Mouse (Mus musculus) left cerebral cortex, adult 2 months (tissue): ENCODE measurements around the gene Vps45. TPM values are rescaled to one million over a fixed set of nuclear protein-coding genes. Genes with fewer than 3 reads are reported as not detected.

Experiments
- DNase-seq, 2 experiments: peaks; one replicate each; pipeline ENCODE4 v3.0.0; 2021 to 2022; ENCODE audit warnings: low spot score in 2 of 2, mixed read lengths in 1 of 2; ENCODE audit errors: extremely low spot score in 1 of 2
- H3K27ac ChIP-seq: fragments of 200-600 bp; 2 replicates; pipeline ENCODE4 v1.8.1; 2022
- H3K4me3 ChIP-seq: fragments of 200-600 bp; 2 replicates; pipeline ENCODE4 v1.8.1; 2022
- CTCF ChIP-seq: fragments of 200-600 bp; IDR thresholded peaks from 2 replicates; pipeline ENCODE4 v1.8.1; 2022; ENCODE audit warnings: antibody characterized with exemption, mild to moderate bottlenecking, moderate library complexity
- intact Hi-C: fragments of 180-260 bp; cut with DNase I; formaldehyde crosslinking; loops from one replicate; pipeline ENCODE4 v1.15.1; 2025
- long read RNA-seq, 2 experiments: library from polyadenylated mRNA; stranded (forward); transcript quantifications; one replicate each; pipeline ENCODE4 v2.0.0; 2021; ENCODE audit warnings: borderline mapping rate in 2 of 2
- total RNA-seq, 2 experiments: library from RNA; stranded (reverse); gene quantifications; 2 replicates each; pipeline ENCODE4 v1.2.3; 2021

Vps45 gene
- total RNA-seq: 10 to 100 TPM; 38.3 to 45.9 TPM
- long read RNA-seq, experiment 1, transcript Vps45-201 (15 exons, 2,637 nt): major isoform, 5 of 11 reads
- long read RNA-seq, experiment 1, partial matches to known transcripts: 2 of 11 reads
- long read RNA-seq, experiment 1, other reads (novel, unspliced or antisense): 2 of 11 reads
- long read RNA-seq, experiment 2, transcript Vps45-201 (15 exons, 2,637 nt): major isoform, 11 of 11 reads
- long read RNA-seq, experiment 2, partial matches to known transcripts: 0 of 11 reads
- long read RNA-seq, experiment 2, other reads (novel, unspliced or antisense): 0 of 11 reads

- Histone ChIP-seq H3K27ac (peak within 1 kb of the TSS; percentile 93), H3K4me3 (peak within 1 kb of the TSS; percentile 76)
- intact Hi-C loops: loop anchor here (5.0 kb wide), 1 partner anchor 204 kb away; the partner anchor contains the start of gene Hist2h4
- peak; percentile 72 to 73 for DNase-seq
- TF ChIP-seq CTCF: no peak
These were observed at the start of gene Vps45 for GRCm38 (mm10) chr3:96058231-96058896. TSS of gene Vps45 (minus strand) at chr3:96058466.

GRCm38 (mm10) chr3:96106151-96106550, 47.9 kb upstream of the Vps45 start:
- Histone ChIP-seq H3K27ac (no peak overlapping the region), H3K4me3 (no peak overlapping the region; the same call in 1 of the 2 replicates)
- DNase-seq: no peak
- intact Hi-C loops: no loop called here
- TF ChIP-seq CTCF: no peak

GRCm38 (mm10) chr3:96105232-96105747, 47.0 kb upstream of the Vps45 start:
- no peak for TF ChIP-seq CTCF
- DNase-seq: no peak
- Histone ChIP-seq H3K4me3 (peak overlapping the region; percentile 98), H3K27ac (no peak overlapping the region; the same call in 1 of the 2 replicates)
- intact Hi-C loops: no loop called here

GRCm38 (mm10) chr3:96104261-96105065, 46.2 kb upstream of the Vps45 start, which contains the start of gene Otud7b:
TSS of gene Otud7b (plus strand) at chr3:96104527.
- Histone ChIP-seq H3K27ac (peak within 1 kb of the TSS; percentile 97), H3K4me3 (peak within 1 kb of the TSS; percentile 98)
- intact Hi-C loops: no loop called here
- DNase-seq: peak; percentile 68 to 71
- TF ChIP-seq CTCF: no peak; the same call in 1 of the 2 replicates

- no peak for TF ChIP-seq CTCF
- peak overlapping the region; percentile 97 for H3K27ac ChIP-seq
- no peak for DNase-seq
- H3K4me3 ChIP-seq: peak overlapping the region; percentile 98
- intact Hi-C loops: no loop called here
These were observed 45.6 kb upstream of the Vps45 start for GRCm38 (mm10) chr3:96103901-96104260.

GRCm38 (mm10) chr3:96102100-96102872, 44.0 kb upstream of the Vps45 start:
- no peak for TF ChIP-seq CTCF
- DNase-seq: peak in 1 of 2 experiments; percentile 34
- intact Hi-C loops: no loop called here
- peak overlapping the region; percentile 97; the same call in 1 of the 2 replicates for H3K27ac ChIP-seq
- H3K4me3 ChIP-seq: no peak overlapping the region

GRCm38 (mm10) chr3:96098616-96099267, 40.5 kb upstream of the Vps45 start:
- intact Hi-C loops: no loop called here
- Histone ChIP-seq H3K27ac (no peak overlapping the region), H3K4me3 (no peak overlapping the region)
- no peak for DNase-seq
- no peak for TF ChIP-seq CTCF

- Histone ChIP-seq H3K4me3 (no peak overlapping the region), H3K27ac (no peak overlapping the region)
- intact Hi-C loops: no loop called here
- DNase-seq: no peak
- no peak for TF ChIP-seq CTCF
These were observed 39.9 kb upstream of the Vps45 start for GRCm38 (mm10) chr3:96098168-96098567.

- TF ChIP-seq CTCF: no peak
- no peak overlapping the region for H3K27ac ChIP-seq
- no peak overlapping the region for H3K4me3 ChIP-seq
- no peak for DNase-seq
- intact Hi-C loops: loop anchor here (5.0 kb wide), 1 partner anchor 53 kb away; no protein-coding TSS in a partner anchor
These were observed 35.9 kb upstream of the Vps45 start for GRCm38 (mm10) chr3:96094203-96094602.

GRCm38 (mm10) chr3:96093509-96093908, 35.2 kb upstream of the Vps45 start:
- intact Hi-C loops: loop anchor here (5.0 kb wide), 1 partner anchor 54 kb away; no protein-coding TSS in a partner anchor
- no peak for TF ChIP-seq CTCF
- Histone ChIP-seq H3K27ac (no peak overlapping the region), H3K4me3 (no peak overlapping the region)
- DNase-seq: no peak
